Mouse (Mus musculus) right cerebral cortex, postnatal 36 days (tissue): ENCODE measurements around the gene 4931414P19Rik.
"Not testable (repeated sequence)": the region's sequence is repeated elsewhere in the genome, so short reads cannot be mapped to it uniquely, and the experiment has no call there.

Experiments
- DNase-seq, 2 experiments: peaks; one replicate each; pipeline ENCODE4 v3.0.0; 2022; ENCODE audit warnings: low spot score in 2 of 2, mixed read lengths in 1 of 2

Gene 4931414P19Rik

DNA sequence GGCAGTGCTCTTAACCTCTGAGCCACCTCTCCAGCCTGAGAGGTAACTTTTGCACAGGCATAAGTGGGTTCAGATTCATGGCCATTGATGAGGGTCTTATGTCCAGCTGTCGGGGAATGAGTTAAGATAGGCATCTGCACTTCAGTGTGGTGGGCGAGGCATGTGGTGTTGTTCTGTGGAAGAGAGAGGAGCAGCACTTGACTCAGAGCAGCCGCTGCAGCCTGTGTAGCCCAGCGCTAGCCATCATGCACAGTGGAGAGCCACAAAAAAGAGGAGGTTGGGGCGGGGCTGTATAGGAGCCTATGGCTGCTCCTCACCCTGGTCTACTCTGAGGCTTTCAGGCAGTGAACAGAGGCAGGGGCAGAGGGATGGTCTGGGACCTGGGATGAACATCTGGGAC is 22.3 kb upstream of the 4931414P19Rik start:
- no peak for DNase-seq

DNA sequence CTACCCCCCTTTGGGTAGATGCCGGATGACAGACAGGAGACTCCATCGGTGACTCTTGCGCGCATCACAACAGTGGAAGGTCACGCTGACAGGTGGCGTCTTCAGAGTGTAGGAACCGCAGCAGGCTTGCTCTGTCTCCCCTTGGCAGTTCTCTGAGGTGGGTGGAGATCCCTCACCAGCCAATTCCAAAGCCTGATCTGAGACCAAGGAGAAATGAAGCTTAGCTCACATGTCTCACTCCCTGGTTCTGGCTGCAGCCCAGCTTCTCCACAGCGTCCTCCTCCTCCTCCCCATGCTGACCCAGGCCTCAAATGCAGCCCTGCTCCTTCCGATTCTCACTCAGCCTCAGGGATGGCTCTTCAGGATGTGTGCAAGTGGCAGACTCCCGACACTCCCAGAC is 19.2 kb upstream of the 4931414P19Rik start:
- no peak for DNase-seq

DNA sequence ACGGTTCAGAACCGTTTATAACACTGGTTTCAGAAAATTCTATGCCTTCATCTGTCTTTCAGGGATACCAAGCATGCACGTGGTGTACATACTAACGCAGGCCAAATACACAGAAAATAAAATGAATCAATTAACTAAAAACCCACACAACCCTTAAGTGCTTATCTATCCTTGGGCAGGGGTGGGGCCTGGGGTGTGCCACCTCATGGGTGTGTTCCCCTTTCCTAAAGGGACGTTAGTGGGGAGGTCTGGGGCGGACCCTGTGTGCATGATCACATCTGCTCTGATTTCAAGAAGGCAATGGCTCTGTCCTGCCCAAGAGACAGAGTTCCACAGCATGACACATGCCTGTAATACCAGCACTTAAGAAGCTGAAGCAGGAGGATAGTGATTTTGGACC is 17.5 kb upstream of the 4931414P19Rik start:
- DNase-seq: no peak

DNA sequence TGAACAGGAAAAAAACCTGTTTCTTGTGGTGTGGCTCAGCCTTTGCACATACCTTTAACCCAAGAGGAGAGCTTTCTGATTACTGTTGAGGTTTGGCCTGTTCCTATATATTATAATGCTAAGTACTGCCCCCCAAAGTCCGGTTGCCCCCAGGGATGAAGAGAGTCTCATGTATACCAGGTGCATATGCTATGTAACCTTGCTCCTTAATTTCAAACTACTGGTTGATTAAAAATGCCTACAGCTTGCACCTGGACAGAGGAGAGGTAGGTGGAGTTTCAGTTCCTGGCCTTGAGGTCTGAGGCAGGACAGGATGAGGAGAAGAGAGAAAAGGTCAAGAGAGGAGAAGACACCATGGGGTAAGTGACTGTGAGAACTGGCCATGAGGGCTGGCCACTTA is 15.3 kb upstream of the 4931414P19Rik start, which contains the start of gene Psmb11:
Gene Psmb11, plus strand, starts transcription at position 301 of the 400 bp plus-strand sequence.
- no peak for DNase-seq

DNA sequence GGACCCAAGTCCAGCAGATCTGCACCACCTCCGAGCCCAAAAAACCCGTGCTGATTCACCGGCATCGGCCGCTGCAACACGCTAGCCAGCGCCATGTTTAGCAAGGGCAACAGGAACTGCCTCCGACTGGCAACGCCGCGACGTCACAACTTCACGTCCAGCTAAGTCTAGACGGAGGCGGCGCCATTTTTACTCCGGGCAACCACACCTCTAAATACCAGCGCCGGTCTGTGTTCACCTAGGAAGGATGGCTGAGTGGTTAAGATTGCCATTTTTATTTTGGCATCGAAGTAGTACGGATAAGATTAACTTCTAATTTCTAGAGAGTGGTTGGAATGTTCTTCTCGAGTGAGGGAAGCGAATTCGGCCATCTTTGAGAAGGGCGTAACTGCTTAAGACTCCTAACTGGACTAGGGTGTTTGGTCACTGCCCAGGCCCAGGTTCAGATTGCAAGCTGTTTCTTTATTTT is 12.1 kb upstream of the 4931414P19Rik start, which contains the start of gene Psmb5:
Gene Psmb5, minus strand, starts transcription at position 126 of the 469 bp plus-strand sequence.
- peak; percentile 85 to 87 for DNase-seq

DNA sequence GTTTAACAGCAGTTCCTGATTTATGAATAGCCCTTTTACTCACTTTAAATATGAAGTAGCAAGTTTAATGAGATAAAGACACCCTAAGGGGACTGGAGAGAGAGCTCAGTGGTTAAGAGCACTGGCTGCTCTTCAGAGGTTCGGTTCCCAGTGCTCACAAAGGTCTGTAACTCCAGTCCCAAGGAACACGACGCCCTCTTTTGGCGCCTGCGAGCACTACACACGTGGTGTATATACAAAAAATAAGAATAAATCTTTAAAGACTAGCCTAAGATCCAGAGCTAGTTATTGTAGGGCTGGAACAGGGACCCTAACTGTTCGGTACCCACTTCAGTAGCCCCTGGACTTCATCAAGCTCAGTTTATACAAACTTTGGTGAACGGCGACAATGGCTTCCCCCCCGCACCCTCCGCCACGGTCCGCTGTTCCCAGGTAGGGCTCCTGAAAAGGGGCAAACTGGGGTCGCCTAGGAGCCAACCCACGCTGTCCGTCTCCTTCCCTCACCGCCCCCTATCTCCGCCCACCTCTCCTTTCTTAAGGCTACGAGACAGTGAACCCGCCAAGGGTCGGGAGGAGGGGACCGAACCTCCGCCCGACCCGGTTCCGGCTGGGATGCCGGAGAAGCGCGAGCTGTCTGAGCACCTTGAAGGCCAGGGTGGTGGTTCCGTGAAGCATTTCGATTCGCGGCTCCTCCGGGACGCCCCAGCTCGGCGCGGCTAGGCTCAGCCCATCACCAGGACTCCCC is 11.5 kb upstream of the 4931414P19Rik start:
- DNase-seq: no peak

DNA sequence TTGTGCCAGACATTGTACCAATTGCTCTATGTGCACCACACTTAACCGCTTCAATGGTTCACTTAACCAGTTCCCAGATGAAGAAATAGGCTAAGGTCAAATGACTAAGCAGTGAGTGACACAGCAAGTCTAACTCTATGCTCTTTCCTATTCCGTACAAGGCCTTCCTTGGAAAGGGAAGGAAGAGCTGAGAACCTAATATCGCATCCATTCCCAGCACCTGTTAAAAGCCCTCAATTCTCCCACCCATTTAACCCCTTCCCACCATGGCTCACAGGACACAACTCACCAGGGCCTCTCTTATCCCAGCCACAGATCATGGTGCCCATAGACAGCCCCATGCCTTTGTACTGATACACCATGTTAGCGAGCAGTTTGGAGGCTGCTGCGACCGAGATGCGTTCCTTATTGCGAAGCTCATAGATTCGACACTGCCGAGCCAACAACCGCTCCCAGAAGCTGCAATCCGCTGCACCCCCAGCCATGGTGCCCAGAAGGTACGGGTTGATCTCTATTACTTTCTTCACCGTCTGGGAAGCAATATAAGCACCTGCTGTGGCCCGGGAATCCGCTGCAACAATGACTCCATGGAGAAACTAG is 10.5 kb upstream of the 4931414P19Rik start:
- no peak for DNase-seq

DNA sequence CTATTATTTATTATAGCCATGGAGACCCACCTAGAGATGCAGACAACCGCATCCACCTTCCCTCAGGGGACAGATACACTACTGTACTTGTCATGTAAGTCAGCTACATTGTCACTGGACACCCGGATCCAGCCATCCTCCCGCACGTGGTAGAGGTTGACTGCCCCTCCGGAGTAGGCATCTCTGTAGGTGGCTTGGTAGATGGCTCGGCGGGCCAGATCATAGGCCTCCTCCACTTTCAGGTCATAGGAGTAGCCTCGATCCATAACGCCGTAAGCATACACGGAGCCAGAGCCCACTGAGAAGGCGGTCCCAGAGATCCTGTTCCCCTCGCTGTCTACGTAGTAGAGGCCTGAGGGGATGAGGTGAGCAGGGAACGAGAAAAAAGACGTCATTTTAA is 8.3 kb upstream of the 4931414P19Rik start:
- DNase-seq: not testable (repeated sequence)

DNA sequence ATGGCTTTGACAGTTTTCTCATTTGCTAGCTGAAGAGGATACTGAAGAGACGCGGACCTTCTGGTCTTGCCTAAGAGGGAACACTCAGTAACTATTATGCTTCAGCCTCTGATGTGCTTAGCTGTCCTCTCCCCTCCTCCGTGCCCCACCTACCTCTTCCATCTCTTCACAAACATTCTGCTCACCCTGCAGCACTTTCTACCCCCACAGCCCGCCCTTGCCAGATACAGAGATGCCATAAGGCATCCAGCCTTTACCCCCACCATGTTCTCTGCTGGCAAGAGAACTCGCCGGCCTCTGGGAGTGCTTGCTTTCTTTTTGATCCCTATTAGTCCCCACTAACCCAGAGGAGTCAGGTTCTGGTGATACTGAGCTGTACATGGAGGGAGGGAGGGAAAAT is 4.9 kb upstream of the 4931414P19Rik start:
- peak in 1 of 2 experiments; percentile 55 for DNase-seq

DNA sequence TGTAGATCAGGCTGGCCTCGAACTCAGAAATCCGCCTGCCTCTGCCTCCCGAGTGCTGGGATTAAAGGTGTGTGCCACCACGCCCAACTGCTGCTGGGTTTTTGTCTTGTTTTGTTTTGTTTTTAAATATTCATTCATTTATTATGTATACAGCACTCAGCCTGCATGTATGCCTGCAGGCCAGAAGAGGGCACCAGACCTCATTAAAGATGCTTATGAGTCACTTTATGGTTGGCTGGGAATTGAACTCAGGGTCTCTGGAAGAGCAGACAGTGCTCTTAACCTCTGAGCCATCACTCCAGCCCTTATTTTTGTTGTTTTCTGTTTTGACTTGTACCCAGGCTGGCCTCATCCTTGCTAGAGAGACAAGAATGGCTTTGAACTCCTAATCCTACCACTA is 4.2 kb upstream of the 4931414P19Rik start:
- DNase-seq: no peak

DNA sequence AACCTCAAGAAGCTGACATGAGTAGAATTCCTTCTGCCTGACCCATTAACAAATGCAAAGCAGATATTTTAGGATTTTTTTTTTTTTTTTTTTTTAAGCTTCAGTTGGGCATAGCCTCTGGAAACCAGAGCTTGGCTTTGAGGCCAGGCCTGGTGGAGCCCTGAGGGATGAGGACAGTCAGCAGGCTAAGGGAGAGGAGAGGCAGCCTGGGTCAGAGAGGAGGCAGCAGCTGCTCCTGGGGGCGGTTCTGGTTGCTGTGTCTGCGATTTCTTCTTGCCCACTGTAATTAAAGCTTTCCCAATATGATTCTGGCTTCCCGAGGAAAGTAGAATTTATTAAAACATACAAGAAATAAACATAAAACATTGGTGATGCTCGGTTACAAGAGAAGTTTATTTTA is 3.5 kb upstream of the 4931414P19Rik start:
- DNase-seq: no peak

DNA sequence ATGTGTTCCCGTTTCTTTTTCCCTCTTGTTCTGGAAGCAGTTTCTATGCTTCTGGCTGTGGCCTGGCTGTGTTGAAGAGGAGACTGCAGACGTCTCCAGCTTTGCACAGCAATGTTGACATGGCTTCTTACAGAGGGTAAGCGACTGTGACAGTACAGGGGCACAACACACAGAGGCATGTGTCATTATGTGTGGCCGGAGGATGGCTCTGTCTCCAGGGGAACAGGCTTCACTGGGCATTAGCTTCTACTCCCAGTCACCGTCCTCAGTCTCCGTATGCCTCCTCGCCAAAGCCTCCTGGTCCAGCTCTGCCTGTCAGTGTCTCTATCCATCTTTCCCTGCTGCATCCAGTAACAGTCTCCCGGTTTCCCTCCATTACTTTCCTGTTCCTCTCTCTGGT is 1.4 kb upstream of the 4931414P19Rik start:
- no peak for DNase-seq

DNA sequence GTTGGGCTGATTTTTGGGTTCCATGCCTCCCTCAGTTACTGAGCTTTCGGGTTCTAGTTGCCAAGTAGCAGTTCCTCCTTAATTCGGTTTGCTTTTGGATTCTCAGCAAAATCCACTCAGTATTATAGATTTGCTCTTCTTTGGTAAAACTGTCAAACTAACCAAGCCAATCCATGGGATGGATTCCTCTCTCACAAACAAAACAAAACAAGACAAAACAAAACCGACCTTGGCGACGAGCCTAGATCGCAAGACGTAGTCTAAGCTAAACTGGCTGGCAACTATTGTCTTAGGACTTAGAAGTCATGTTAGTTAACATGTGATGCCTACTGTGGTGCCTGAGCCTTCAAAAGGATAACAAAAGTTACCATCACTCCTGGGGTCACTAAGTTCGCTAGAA is 2.1 kb downstream of the 4931414P19Rik start:
- DNase-seq: no peak

DNA sequence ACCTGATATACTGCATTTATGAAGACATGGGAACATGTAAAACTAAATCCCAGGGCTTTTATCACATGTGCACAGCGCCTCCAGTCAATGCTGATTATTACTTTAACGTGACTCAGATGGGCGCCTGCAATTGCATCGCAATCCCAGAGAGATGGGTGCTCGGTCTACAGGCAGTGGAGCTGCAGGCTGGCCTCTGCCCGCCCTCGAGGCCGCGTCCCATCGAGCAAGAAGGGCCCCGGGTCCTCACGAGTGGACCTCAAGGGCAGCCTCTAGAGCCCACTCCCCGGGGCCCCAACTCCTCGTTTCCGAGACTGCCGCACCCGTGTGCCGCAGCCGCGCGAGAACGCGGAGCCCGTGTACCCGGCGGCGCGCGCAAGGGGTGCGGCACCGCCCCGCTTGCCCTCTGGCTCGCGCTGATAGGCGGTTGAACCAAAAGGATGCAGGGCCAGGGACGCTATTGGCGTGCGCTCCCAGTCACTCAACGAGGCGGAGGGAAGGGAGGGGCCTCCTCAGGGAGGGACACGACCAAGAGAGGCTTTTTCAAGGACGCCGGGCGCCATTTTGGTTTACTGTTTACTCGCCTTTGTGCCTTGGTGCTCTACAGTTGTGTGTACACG is 2.6 kb downstream of the 4931414P19Rik start:
- peak; percentile 94 to 95 for DNase-seq

DNA sequence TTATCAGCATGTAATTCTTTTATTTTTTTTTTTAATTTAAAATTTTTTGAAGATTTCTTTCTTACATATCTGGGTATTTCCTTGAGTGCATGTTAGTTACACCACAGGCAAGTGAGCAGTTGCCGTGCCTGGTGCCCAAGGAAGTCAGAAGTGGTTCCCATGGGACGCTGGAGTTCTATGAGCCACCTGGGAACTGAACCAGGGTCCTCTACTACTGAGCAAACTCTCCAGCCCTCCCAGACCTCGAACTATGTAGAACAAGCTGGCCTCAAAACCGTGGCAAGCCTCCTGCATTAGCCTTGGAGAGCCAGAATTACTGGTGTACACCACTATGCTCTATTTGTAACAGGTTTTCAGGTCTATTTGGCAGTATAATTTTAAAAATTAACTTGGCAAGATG is 3.2 kb downstream of the 4931414P19Rik start:
- no peak for DNase-seq

DNA sequence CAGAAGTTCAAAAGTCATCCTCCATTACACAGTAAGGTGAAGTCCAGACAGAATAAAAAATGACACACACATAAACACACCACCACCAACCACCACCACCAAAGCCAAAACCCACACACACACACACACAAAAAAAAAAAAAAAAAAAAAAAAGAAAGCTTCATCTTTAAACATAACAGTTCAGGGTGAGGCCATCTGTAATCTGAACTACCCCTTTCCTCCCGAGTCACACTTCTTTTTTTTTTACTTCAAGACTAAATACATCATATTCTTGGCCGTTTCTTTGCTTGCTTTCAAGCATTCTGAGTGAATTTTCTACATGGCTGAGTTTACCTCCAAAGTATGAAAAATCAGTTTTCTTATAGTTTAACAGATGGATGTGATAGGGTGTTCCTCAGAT is 4.2 kb downstream of the 4931414P19Rik start:
- DNase-seq: no peak

DNA sequence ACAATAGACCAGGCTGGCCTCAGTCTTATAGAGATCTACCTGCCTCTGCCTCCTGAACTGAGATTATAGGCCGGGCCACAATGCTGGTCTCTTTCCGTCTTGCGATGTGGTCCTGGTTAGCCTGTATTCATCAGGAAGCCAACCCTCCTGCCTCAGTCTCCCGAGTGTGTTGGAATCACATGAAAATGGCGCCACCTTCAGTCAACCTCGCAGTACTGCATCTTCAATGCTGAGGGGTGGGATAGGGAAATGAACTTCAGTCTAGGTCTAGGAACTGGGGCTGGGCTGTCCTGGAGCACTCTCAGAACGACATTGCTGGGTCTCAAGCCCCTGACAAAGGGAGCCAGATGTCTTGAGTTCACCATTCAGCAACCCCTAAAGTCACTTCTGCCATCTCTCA is 8.7 kb downstream of the 4931414P19Rik start:
- no peak for DNase-seq

DNA sequence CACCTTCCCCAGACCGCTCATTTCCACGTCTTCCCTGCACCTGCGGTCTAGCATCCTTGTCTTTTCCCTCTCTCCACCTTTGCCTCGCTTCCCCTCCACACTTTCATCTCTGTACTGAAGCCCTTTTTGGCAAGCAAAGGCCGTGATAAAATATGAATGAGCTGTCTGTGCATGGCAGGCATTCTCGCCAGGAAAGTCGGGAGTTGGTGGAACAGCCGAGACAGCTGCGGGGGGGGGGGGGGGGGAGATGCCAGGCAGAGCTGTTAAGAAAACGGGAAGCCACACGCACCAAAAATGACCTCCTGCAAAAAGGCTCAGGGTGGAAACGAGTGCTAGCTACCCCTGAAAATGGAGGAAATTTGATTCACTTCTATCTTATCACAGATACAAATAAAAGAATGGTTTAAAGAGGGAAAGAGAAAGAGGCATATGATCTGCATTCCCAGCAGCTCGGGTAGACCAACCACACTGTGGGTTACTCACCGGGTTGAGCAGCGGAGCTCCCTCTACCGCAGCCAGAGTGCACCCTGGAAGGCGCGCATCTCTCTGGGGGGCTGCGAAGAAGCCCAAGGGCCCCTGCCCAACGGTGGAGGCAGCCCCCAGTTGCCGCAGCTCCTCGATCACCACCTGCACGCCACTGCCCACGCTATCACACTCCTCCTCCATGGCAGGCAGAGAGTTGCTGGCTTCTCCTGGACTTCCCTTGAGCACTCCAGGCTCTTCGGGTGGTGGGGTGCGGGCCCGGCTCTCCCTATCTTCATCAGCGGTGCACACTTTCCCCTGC is 11.0 kb downstream of the 4931414P19Rik start:
- DNase-seq: peak in 1 of 2 experiments; percentile 60

DNA sequence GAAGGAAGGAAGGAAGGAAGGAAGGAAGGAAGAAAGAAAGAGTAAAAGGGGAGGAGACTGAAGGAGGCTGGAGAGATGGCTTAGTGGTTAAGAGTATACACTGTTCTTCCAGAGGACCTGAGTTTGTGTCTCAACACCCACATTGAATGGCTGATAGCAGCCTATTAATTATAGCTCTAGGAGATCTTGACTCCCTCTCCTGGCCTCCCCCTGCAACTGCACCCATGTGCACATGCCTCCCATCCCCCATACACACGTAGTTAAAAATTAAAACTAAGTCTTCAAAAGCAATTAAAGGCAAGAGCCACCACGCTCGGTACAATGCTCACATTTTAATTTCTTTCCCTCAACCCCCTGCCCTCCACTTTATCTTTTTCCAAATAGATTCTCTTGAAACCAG is 11.7 kb downstream of the 4931414P19Rik start:
- no peak for DNase-seq

DNA sequence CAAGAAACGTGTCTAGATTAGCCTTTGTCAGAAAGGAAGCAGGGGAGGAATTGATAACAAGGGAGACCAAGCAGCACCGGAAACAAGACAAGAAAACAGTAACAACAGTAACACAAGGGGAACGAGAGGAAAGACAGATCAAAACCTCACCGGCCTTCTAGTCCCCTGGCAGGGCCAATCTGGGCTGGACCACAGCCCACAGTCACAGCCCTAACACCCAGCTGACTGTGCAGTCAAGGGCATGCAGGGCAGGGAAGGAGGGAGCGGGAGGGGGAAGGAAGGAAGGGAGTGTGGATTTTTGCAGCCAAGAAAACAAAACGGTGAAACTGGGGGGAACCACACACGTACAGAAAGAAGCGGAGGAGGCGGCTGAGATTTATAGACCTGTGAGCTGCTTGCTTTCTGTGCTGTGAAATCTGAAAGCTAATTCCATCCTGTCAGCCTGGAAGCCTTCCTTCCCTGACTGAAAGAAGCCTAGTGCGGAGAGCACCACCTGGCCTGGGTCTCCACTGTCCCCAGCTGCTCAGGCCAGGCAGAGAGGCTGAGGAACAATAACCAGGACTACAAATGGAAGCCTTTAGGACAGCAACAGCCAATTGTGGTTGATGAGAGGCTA is 13.4 kb downstream of the 4931414P19Rik start:
- peak; percentile 41 to 68 for DNase-seq

DNA sequence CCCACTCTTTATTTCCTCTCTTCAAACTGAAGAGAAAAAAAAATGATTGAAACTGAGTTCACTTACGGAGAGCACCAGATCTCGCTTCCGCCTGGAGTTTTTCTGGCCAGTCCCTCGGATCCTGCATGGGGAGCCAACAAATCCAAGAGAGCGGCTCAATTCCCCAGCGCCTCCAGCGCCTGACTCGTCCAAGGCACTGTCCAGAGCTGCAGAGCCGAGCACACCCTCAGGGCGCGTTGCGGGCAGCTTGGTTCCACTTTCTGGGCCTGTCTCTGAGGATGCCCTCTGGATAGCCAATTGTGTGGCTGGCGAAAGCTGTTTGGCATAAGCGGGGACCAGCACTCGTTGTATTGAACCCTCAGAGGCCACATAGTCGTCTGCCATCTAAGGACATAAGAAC is 14.7 kb downstream of the 4931414P19Rik start:
- no peak for DNase-seq
